Mouse (Mus musculus): Measurements from ENCODE around the gene Nacc1. TPM values are rescaled to one million over a fixed set of nuclear protein-coding genes. Genes with fewer than 3 reads are reported as not detected.
A peak's percentile ranks its signal among the peaks of the same experiment; 100 is the strongest.

Nacc1 gene
- total RNA-seq, 1 experiment from 2014 or later, result 68.3 TPM

- DNase-seq, result no peak
Measured at GRCm38 (mm10) chr8:84714161-84714560, 26.5 kb upstream of the Nacc1 start.

DNA sequence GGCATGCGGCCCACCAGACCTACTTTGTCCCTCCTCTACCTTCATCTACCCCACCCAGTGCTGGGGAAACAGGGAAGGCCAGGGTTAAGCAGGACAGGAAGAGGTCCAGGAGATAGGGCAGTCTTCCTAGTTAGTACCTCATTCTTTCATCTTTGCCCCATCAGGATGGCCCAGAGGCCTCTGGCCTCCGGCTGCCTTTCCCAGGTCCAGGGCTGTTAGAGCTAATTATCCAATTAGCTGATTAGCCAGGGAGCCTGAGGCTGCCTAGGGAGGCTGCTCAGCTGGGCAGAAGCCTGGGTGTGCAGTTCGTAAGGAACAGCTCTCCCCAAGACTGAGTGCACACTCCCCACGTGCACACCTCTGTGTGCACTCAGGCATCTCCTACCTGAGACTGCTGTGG lies 25.7 kb upstream of the Nacc1 start:
- no peak for DNase-seq

- DNase-seq, result no peak
Measured at GRCm38 (mm10) chr8:84712759-84713120, 25.1 kb upstream of the Nacc1 start.

- DNase-seq, result no peak
Measured at GRCm38 (mm10) chr8:84711933-84712758, 24.5 kb upstream of the Nacc1 start.

- DNase-seq, result no peak
Measured at GRCm38 (mm10) chr8:84711312-84711711, 23.6 kb upstream of the Nacc1 start.

DNA sequence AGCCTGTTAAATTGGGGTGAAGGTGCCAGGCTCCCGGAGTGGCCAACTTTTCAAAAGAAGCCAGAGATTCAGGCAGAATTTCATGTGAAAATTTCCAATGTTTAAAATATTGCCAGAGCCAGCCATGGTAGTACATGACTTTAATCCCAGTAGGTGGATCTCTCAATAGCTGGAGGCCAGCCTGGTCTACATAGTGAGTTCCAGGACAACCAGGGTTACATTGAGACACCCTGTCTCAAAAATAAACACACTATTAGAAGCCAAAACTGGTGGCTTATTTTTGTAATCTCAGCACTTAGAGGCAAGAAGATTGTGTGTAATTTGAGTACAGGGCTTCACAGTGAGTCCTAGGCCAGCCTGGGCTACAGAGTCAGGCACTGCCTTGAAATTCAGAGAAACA lies 22.3 kb upstream of the Nacc1 start:
- DNase-seq, result no peak

DNA sequence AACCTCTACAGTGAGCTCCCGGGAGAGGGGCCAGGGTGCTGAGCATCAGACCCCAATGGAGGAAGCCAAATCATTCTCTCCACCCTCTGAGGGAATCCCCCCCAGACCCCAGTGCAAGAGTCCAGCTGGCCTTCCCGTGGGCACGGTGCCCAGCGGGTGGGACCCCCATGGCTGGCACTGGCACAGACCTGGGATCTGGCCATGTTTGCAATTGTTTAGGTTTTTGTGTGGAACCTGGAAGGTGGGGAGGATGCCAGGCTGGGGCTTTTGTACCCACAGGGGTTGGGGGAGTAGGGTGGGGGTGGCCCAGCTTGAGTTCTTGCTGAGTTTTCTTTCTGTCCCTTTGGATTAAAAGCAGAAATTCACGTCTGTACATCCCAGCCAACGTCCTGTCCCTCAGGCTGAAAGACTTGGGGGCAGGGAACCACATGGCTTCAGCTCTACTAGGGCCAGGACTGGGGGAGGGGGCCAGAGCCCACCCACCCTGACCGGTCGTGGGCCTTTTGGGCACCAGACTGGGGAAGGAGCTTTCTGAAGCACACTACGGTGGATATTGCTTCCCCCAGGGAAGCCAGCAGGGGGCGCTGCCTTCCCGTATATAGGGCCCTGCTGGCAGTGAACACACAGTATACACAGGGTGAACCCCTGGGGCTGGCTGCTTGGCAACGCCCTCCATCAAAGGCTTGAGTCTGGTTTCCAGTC lies 21.3 kb upstream of the Nacc1 start:
- peak; percentile 90 for DNase-seq

DNA sequence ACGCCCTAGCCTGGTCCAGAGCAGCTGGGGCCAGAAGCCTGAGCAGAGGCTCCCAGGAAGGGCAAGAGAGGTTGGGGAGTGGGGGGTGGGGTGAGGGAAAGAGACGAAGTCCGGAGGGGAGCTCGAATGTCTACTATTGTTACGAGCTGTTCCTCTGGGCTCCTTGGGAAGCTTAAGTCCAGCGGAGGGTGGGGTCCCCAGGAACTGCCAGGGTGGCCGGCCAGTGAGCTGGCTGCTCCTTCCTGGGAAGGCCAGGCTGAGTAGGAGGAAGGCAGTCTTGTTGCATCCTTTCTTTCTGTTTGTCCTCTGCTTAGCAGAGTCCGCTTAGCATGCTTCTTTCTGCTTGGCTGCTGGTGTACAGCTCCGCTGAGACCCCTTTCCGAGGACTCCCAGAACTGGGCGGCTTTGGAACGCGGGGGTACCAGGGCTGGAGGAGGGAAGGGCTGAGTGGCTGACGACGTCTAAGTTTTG lies 20.4 kb upstream of the Nacc1 start:
- DNase-seq, result no peak

- DNase-seq, result peak; percentile 53
Measured at GRCm38 (mm10) chr8:84707267-84707883, 19.7 kb upstream of the Nacc1 start.

- no peak for DNase-seq
Measured at GRCm38 (mm10) chr8:84706610-84707266, 19.1 kb upstream of the Nacc1 start.

DNA sequence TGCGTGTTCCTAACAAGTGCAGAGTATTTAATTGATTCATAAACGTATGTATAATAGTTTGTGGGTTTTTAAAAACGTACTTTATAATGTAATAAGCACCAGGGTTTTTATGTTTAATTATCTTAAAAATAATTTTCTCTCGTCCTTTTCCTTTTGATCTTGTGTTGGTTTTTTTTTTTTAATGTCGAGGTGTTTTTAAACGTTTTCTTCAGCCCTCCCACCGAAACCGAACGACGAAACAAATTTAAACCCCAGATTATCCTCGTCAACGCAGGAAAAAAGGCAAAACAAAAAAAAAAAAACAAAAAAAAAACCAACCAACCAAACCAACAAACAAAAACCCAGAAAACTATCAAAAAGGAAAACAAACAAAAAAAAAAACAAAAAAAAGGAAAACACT lies 18.3 kb upstream of the Nacc1 start:
- no peak for DNase-seq

GRCm38 (mm10) chr8:84704867-84705831 lies 17.5 kb upstream of the Nacc1 start:
- peak; percentile 49 for DNase-seq

DNA sequence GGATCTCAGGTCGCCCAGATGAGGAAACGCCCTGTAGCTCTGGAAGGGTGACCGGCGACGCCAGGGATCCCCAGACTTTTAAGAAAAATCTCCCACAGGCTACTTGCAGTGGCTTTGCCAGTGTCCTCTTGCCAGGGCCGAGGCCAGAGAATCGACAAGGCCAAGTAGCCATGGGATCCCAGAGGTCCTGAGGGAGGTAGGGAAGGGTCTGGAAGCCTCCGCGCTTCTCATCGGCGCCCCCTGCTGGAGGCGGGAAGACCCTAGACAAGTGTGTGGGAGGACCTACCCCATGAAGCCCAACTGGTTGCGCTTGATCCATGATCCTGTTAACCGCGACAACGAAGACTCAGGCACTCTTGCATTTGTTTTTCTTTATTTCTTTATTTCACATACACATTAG lies 16.7 kb upstream of the Nacc1 start:
- DNase-seq, result peak; percentile 84

DNA sequence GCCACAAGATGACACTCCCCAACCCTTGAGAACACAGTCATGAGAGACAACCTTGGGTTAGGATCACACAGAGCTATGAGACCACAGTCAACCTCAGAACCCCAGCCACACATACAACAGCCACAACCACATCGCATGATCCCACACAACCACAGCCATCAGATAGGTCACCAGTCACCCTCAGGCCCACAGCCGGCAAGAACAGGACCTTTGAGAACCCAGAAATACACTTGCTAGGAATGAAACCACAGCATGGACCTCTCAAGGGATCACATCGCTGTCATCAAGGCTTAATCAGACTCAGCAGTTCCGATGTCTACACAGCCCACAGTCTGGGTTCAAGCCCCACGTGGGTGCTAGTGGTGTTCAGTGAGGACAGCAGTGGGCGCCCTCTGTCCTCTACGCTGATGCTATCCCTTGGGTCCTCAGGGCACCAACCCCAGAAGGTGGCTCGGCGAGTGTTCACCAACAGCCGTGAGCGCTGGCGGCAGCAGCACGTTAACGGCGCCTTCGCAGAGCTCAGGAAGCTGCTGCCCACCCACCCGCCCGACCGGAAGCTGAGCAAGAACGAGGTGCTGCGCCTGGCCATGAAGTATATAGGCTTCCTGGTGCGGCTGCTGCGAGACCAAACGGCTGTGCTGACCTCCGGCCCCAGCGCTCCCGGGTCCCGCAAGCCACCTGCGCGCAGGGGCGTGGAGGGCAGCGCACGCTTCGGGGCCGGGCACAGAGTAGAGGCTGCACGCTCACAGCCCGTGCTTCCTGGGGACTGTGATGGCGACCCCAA lies 16.0 kb upstream of the Nacc1 start:
- no peak for DNase-seq

DNA sequence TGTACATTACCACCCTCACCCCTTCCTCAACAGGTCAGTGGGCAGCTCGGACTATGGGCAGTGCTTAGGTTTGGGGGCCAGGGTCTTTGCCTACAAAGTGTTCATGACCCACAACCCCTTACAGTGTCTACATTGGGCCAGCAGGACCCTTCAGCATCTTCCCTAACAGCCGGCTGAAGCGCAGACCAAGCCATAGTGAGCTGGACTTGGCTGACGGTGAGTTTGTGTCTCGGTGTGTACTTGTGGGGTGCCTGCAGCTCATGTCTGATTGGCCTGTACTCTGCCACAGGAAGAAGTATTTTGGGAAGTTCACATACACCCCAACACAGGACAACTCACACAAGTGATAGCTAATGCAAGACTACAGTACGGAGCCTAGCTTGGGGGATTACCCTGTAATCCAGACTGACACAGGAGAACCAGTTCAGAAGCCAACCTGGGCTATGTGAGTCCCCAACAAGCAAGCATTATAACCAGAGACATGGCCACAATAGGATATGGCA lies 15.4 kb upstream of the Nacc1 start:
- DNase-seq, result no peak

DNA sequence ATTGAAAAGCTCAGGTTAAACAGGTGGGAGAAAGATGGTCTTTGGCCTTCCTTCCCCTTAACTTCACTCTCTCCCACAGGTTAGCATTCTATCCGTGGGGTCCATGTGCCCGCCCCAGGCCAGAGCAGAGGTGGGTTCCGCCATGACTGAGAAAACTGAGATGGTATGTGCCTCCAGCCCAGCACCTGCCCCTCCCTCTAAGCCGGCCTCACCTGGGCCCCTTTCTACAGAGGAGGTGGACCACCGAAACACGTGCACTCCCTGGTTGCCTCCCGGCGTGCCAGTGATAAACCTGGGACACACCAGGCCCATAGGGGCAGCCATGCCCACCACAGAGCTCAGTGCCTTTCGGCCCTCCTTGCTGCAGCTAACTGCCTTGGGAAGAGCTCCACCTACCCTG lies 14.9 kb upstream of the Nacc1 start:
- DNase-seq, result no peak

DNA sequence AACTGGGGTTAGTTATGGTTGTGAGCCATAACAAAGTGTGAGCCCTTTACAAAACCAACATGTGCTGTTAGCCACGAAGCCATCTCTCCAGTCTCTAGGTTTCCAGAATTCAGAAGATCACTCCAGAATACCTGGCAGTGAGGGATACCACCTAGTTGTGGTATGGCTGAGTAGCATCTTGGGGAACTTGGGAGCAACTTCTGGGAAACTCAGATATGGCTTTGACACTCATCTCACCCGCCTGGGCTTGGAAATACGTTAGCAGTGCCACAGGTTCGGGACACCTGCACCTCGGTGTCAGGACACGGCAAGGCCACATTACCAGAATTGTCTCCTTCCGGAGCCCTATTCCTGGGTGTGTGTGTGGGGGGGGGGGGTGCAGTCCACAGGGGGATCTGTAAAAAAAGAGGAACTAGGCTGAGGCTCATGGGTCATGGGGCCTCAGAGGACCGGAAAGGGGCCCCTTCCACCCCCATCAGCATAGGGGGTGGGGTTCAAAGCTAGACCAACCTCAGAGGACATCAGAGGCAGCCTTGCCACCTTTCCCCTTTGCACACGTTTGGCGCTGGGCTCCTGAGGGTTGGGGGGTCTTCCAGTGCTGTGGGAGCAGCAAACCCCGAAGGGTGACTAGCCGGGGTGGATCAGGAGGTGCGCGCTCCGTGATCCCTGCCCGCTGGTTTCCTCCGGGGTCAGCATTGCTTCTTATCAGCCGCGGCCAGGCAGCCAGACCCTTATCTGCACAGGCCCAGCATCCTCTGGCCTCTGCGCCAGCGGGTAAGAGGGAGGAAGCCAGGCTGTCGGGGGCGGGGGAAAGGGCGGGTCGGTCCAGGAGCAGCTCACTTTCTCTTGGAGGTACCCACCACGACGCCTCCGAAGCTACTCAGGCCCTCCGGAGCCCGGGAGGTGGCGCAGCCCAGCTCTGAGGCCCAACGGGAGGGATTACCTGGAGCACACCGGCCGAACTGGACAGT lies 13.6 kb upstream of the Nacc1 start, which contains the start of gene Lyl1:
Gene Lyl1 (plus strand): TSS at position 517 of the 971 bp plus-strand sequence.
- peak; percentile 77 for DNase-seq

DNA sequence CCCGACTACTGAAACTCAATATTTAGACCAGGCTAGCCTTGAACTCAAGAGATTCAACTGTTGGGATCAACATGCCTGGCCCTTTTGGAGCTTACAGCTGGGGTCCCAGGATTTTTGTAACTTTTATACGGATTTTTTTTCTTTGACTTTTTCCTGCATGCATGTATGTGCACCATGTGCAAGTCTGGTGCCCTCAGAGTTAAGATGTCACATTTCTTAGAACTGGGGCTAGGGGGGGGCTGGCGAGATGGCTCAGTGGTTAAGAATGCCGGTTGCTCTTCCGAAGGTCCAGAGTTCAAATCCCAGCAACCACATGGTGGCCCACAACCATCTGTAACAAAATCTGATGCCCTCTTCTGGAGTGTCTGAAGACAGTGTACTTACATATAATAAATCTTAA lies 12.9 kb upstream of the Nacc1 start:
- DNase-seq, result no peak

DNA sequence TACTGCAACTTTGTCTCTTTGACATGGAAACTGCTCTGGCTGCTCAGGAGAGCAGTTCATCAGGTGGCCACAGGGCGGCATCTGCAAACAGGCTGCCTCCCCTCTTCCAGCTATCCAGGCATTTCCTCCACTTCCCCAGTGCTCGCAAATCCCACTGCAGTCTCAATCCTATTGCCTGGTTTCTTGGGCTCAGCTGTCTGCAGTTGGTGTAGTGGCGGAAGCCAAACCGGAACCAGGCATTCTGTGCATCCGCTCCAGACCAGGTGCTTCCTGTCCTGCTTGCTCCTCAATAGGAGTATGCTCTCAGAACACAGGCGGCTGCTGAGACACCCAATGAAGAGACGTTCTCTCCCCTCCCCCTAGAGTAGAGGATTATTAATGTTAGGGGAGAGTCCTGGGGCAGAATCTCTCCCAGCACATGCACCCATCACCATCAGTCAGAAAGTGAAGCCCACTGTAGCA lies 12.2 kb upstream of the Nacc1 start:
- peak; percentile 73 for DNase-seq

Data from adrenal gland, postnatal 14 days (tissue).